Mouse (Mus musculus): ENCODE measurements around the gene Mgst2.

The Mgst2 gene

GRCm38 (mm10) chr3:51660060-51660459, at the start of gene Mgst2:
Mgst2 (plus strand) TSS chr3:51660360.
- DNase-seq (ENCODE audit: low read depth, low spot score): no peak

- DNase-seq (ENCODE audit: low read depth, low spot score): no peak
These were observed 48.2 kb upstream of the Mgst2 start for GRCm38 (mm10) chr3:51611972-51612371.

- DNase-seq (ENCODE audit: low read depth, low spot score): no peak
These were observed 47.5 kb upstream of the Mgst2 start for GRCm38 (mm10) chr3:51612398-51613356.

- DNase-seq (ENCODE audit: low read depth, low spot score): no peak
These were observed 45.9 kb upstream of the Mgst2 start for GRCm38 (mm10) chr3:51614278-51614677.

GRCm38 (mm10) chr3:51623956-51624355, 36.2 kb upstream of the Mgst2 start:
- DNase-seq (ENCODE audit: low read depth, low spot score): no peak

GRCm38 (mm10) chr3:51627741-51628140, 32.4 kb upstream of the Mgst2 start:
- DNase-seq (ENCODE audit: low read depth, low spot score): no peak

GRCm38 (mm10) chr3:51628977-51629376, 31.2 kb upstream of the Mgst2 start:
- DNase-seq (ENCODE audit: low read depth, low spot score): no peak

- no peak for DNase-seq (ENCODE audit: low read depth, low spot score)
These were observed 29.4 kb upstream of the Mgst2 start for GRCm38 (mm10) chr3:51630746-51631145.

GRCm38 (mm10) chr3:51631971-51632370, 28.2 kb upstream of the Mgst2 start:
- DNase-seq (ENCODE audit: low read depth, low spot score): no peak

GRCm38 (mm10) chr3:51634451-51634850, 25.7 kb upstream of the Mgst2 start:
- peak; percentile 70 for DNase-seq (ENCODE audit: low read depth, low spot score)

GRCm38 (mm10) chr3:51635960-51636359, 24.2 kb upstream of the Mgst2 start:
- DNase-seq (ENCODE audit: low read depth, low spot score): no peak

GRCm38 (mm10) chr3:51636700-51637099, 23.5 kb upstream of the Mgst2 start:
- DNase-seq (ENCODE audit: low read depth, low spot score): no peak

- no peak for DNase-seq (ENCODE audit: low read depth, low spot score)
These were observed 22.8 kb upstream of the Mgst2 start for GRCm38 (mm10) chr3:51637326-51637725.

- DNase-seq (ENCODE audit: low read depth, low spot score): no peak
These were observed 21.9 kb upstream of the Mgst2 start for GRCm38 (mm10) chr3:51638260-51638659.

GRCm38 (mm10) chr3:51645484-51645883, 14.7 kb upstream of the Mgst2 start:
- DNase-seq (ENCODE audit: low read depth, low spot score): no peak

- DNase-seq (ENCODE audit: low read depth, low spot score): no peak
These were observed 13.9 kb upstream of the Mgst2 start for GRCm38 (mm10) chr3:51646301-51646700.

- DNase-seq (ENCODE audit: low read depth, low spot score): no peak
These were observed 12.8 kb upstream of the Mgst2 start for GRCm38 (mm10) chr3:51647356-51647755.

- DNase-seq (ENCODE audit: low read depth, low spot score): peak; percentile 91
These were observed 12.0 kb upstream of the Mgst2 start for GRCm38 (mm10) chr3:51648037-51648664.

- peak; percentile 61 for DNase-seq (ENCODE audit: low read depth, low spot score)
These were observed 10.7 kb upstream of the Mgst2 start for GRCm38 (mm10) chr3:51649426-51649825.

GRCm38 (mm10) chr3:51649986-51650385, 10.2 kb upstream of the Mgst2 start:
- DNase-seq (ENCODE audit: low read depth, low spot score): no peak

GRCm38 (mm10) chr3:51651149-51651548, 9.0 kb upstream of the Mgst2 start:
- DNase-seq (ENCODE audit: low read depth, low spot score): peak; percentile 78

GRCm38 (mm10) chr3:51652292-51652691, 7.9 kb upstream of the Mgst2 start:
- DNase-seq (ENCODE audit: low read depth, low spot score): peak; percentile 74

- peak; percentile 24 for DNase-seq (ENCODE audit: low read depth, low spot score)
These were observed 7.5 kb upstream of the Mgst2 start for GRCm38 (mm10) chr3:51652701-51653100.

All from 3T3-L1 (cell line).